Mouse (Mus musculus) effector memory CD4-positive, alpha-beta T cell, adult 7 months (primary cell): Measurements from ENCODE around the gene Olfr1024. TPM values are rescaled to one million over a fixed set of nuclear protein-coding genes. Genes with fewer than 3 reads are reported as not detected.

Experiments
- polyA plus RNA-seq: library from polyadenylated mRNA; unstranded; fragments of 100-300 nt; shearing (Covaris generic); gene quantifications from one replicate; pipeline ENCODE4 v1.2.1, GENCODE M21; 2017

The Olfr1024 gene
- not detected for polyA plus RNA-seq

GRCm38 (mm10) chr2:85904952-85905351 lies at the start of gene Olfr1024:
Olfr1024 (minus strand) TSS chr2:85905052.

GRCm38 (mm10) chr2:85950137-85950536 lies 45.3 kb upstream of the Olfr1024 start, which contains the start of gene Olfr1028:
Olfr1028 (plus strand) TSS chr2:85950437.

GRCm38 (mm10) chr2:85921258-85921657 lies 16.4 kb upstream of the Olfr1024 start, which contains the start of gene Olfr1026:
Olfr1026 (plus strand) TSS chr2:85921558.

GRCm38 (mm10) chr2:85914893-85915292 lies 10.0 kb upstream of the Olfr1024 start, which contains the start of gene Olfr1025-ps1:
Olfr1025-ps1 (plus strand) TSS chr2:85915193.

GRCm38 (mm10) chr2:85885340-85885739 lies 19.5 kb downstream of the Olfr1024 start, which contains the start of gene Olfr1023:
Olfr1023 (plus strand) TSS chr2:85885640.

GRCm38 (mm10) chr2:85868294-85868693 lies 36.6 kb downstream of the Olfr1024 start, which contains the start of gene Olfr1022:
Olfr1022 (plus strand) TSS chr2:85868594.

Other genes starting within 250 kb of the Olfr1024 start
- gene Olfr154, start 240.6 kb downstream of the Olfr1024 start, polyA plus RNA-seq, result not detected
- gene Olfr1006, start 226.3 kb downstream of the Olfr1024 start, polyA plus RNA-seq, result not detected
- gene Olfr1008, start 215.6 kb downstream of the Olfr1024 start, polyA plus RNA-seq, result not detected
- not detected for gene Olfr1009, start 189.6 kb downstream of the Olfr1024 start, polyA plus RNA-seq
- gene Olfr1012, start 142.3 kb downstream of the Olfr1024 start, polyA plus RNA-seq, result not detected
- gene Olfr1013, start 138.0 kb downstream of the Olfr1024 start, polyA plus RNA-seq, result 0.11 TPM
- 0.21 TPM for gene Olfr1014, start 132.3 kb downstream of the Olfr1024 start, polyA plus RNA-seq
- 0.51 TPM for gene Olfr1015, start 123.0 kb downstream of the Olfr1024 start, polyA plus RNA-seq
- gene Olfr1016, start 102.5 kb downstream of the Olfr1024 start, polyA plus RNA-seq, result 1.2 TPM
- gene Olfr1018, start 86.6 kb downstream of the Olfr1024 start, polyA plus RNA-seq, result not detected
- not detected for gene Olfr1019, start 59.6 kb downstream of the Olfr1024 start, polyA plus RNA-seq
- not detected for gene Olfr1020, start 58.0 kb downstream of the Olfr1024 start, polyA plus RNA-seq
- not detected for gene Olfr1022, start 36.5 kb downstream of the Olfr1024 start, polyA plus RNA-seq
- not detected for gene Olfr1023, start 19.4 kb downstream of the Olfr1024 start, polyA plus RNA-seq
- gene Olfr1025-ps1, start 10.1 kb upstream of the Olfr1024 start, polyA plus RNA-seq, result not detected
- gene Olfr1026, start 16.5 kb upstream of the Olfr1024 start, polyA plus RNA-seq, result not detected
- not detected for gene Olfr1028, start 45.4 kb upstream of the Olfr1024 start, polyA plus RNA-seq
- gene Olfr1029, start 68.8 kb upstream of the Olfr1024 start, polyA plus RNA-seq, result not detected
- 0.11 TPM for gene Olfr1030, start 74.2 kb upstream of the Olfr1024 start, polyA plus RNA-seq
- gene Olfr1031, start 85.3 kb upstream of the Olfr1024 start, polyA plus RNA-seq, result not detected
- gene Olfr1032, start 100.5 kb upstream of the Olfr1024 start, polyA plus RNA-seq, result not detected
- 18.8 TPM for gene Olfr1033, start 115.6 kb upstream of the Olfr1024 start, polyA plus RNA-seq
- not detected for gene Olfr1034, start 140.8 kb upstream of the Olfr1024 start, polyA plus RNA-seq
- gene Olfr1036, start 168.9 kb upstream of the Olfr1024 start, polyA plus RNA-seq, result not detected
- not detected for gene Olfr1037, start 182.3 kb upstream of the Olfr1024 start, polyA plus RNA-seq
- gene Olfr1039, start 230.9 kb upstream of the Olfr1024 start, polyA plus RNA-seq, result not detected
- gene Olfr1040, start 241.7 kb upstream of the Olfr1024 start, polyA plus RNA-seq, result not detected